Mouse (Mus musculus): ENCODE data around the gene Sergef. TPM values are rescaled to one million over a fixed set of nuclear protein-coding genes. Genes with fewer than 3 reads are reported as not detected.

Sergef gene
- total and polyA plus RNA-seq, 2 experiments from 2014 or later: 41.8 to 48.0 TPM

- DNase-seq (ENCODE audit: low spot score): peak; percentile 39
- no peak overlapping the region for H3K9ac ChIP-seq (replicated peaks; ENCODE audit: low read length)
- no peak for ATAC-seq
- no peak overlapping the region for H3K4me2 ChIP-seq (ENCODE audit: low read depth, low read length)
- no peak overlapping the region for H3K4me3 ChIP-seq (ENCODE audit: low read length)
- no peaks in the 10 kb centered on the region for H3K27me3 ChIP-seq (ENCODE audit: insufficient read depth, low read length)
- peaks cover 7% of the 10 kb centered on the region; the same call in 1 of the 2 replicates for H3K36me3 ChIP-seq (ENCODE audit: insufficient read depth, low read length)
- H3K9me3 ChIP-seq (ENCODE audit: low read length): no peaks in the 10 kb centered on the region
- WGBS: 73% methylated on average over 9 of the region's 9 CpGs
- no peak overlapping the region for H3K27ac ChIP-seq
- no peaks in the 10 kb centered on the region for H3K4me1 ChIP-seq (ENCODE audit: insufficient read depth, low read length)
- TF ChIP-seq CTCF (IDR thresholded peaks at IDR 0.05; ENCODE audit: low read depth): no peak
Observed at GRCm38 (mm10) chr7:46611970-46612369, 27.6 kb downstream of the Sergef start.

DNA sequence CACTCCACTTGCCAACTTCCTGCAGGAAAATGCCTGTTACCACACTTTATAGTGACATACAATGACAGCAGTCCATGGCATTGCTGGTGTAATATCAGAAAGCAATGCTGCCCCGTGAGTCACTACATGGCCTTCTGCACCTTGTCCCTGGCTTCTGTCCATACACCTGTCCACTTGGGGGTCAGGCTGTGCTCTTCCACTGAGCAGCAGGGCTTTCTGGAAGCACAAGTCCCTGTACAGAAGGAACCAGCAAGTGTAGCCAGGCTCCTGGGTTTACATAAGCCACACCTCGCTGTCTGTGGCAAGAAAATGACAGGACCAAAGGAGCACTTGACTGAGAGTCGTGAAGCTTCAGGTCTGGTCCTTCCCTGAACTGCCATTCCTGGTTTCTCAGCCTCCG lies 30.3 kb downstream of the Sergef start:
- ATAC-seq (no peak), DNase-seq (ENCODE audit: low spot score) (no peak)
- TF ChIP-seq CTCF (IDR thresholded peaks at IDR 0.05; ENCODE audit: low read depth): no peak
- WGBS: 84% methylated on average over 4 of the region's 4 CpGs
- H3K36me3 ChIP-seq (ENCODE audit: insufficient read depth, low read length): peaks cover 7% of the 10 kb centered on the region; the same call in 1 of the 2 replicates
- H3K27me3 ChIP-seq (ENCODE audit: insufficient read depth, low read length): no peaks in the 10 kb centered on the region
- no peaks in the 10 kb centered on the region for H3K9me3 ChIP-seq (ENCODE audit: low read length)
- H3K4me3 ChIP-seq (ENCODE audit: low read length): no peak overlapping the region
- H3K4me1 ChIP-seq (ENCODE audit: insufficient read depth, low read length): no peaks in the 10 kb centered on the region
- H3K9ac ChIP-seq (replicated peaks; ENCODE audit: low read length): no peak overlapping the region
- H3K4me2 ChIP-seq (ENCODE audit: low read depth, low read length): no peak overlapping the region
- no peak overlapping the region for H3K27ac ChIP-seq

- no peak overlapping the region for H3K9ac ChIP-seq (replicated peaks; ENCODE audit: low read length)
- ATAC-seq (peak; percentile 73), DNase-seq (ENCODE audit: low spot score) (peak; percentile 94)
- WGBS: 53% methylated on average over 11 of the region's 11 CpGs
- no peak overlapping the region for H3K4me3 ChIP-seq (ENCODE audit: low read length)
- H3K27me3 ChIP-seq (ENCODE audit: insufficient read depth, low read length): no peaks in the 10 kb centered on the region
- H3K36me3 ChIP-seq (ENCODE audit: insufficient read depth, low read length): peaks cover 5% of the 10 kb centered on the region; the same call in 1 of the 2 replicates
- TF ChIP-seq CTCF (IDR thresholded peaks at IDR 0.05; ENCODE audit: low read depth): peak; percentile 91
- H3K9me3 ChIP-seq (ENCODE audit: low read length): no peaks in the 10 kb centered on the region
- H3K4me2 ChIP-seq (ENCODE audit: low read depth, low read length): no peak overlapping the region
- H3K4me1 ChIP-seq (ENCODE audit: insufficient read depth, low read length): no peaks in the 10 kb centered on the region
- no peak overlapping the region for H3K27ac ChIP-seq
Observed at GRCm38 (mm10) chr7:46607428-46608055, 32.1 kb downstream of the Sergef start.

- DNase-seq (ENCODE audit: low spot score) (no peak), ATAC-seq (peak; percentile 48)
- Histone ChIP-seq H3K4me1 (ENCODE audit: insufficient read depth, low read length) (no peaks in the 10 kb centered on the region), H3K36me3 (ENCODE audit: insufficient read depth, low read length) (no peaks in the 10 kb centered on the region), H3K9ac (replicated peaks; ENCODE audit: low read length) (no peak overlapping the region), H3K4me2 (ENCODE audit: low read depth, low read length) (no peak overlapping the region), H3K27ac (no peak overlapping the region), H3K4me3 (ENCODE audit: low read length) (no peak overlapping the region), H3K27me3 (ENCODE audit: insufficient read depth, low read length) (no peaks in the 10 kb centered on the region), H3K9me3 (ENCODE audit: low read length) (no peaks in the 10 kb centered on the region)
- 51% methylated on average over 8 of the region's 8 CpGs for WGBS
- no peak for TF ChIP-seq CTCF (IDR thresholded peaks at IDR 0.05; ENCODE audit: low read depth)
Observed at GRCm38 (mm10) chr7:46607031-46607426, 32.6 kb downstream of the Sergef start.

DNA sequence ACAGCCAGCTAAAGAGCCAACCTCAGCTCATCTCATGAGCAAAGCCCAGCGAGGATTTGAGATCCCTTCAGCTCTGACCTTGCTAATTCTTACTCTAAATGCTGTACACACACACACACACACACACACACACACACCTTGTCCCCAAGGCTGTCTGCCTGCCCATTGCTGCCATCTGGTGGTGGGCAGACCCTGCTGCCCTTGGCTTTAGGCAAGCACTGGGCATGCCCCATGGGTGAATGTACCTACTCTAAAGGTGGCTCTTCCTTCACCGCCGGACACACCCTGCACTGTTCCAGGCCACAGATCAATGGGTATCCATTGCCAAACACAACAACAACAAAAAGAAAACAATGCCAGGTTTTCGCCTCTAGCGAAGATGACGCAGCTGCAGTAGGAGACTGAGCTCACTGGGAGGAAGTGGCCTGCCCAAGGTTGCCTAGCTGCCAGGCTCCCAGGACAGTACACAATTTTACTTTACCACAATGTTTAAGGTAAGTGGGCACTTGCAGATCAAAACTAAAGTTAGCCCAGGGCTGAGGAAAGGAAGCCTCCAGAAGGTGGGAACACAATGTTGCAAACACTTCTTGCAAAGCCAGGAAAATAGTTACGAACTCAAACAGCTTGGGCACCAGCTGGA lies 33.1 kb downstream of the Sergef start:
- WGBS: 71% methylated on average over 7 of the region's 7 CpGs
- no peaks in the 10 kb centered on the region for H3K36me3 ChIP-seq (ENCODE audit: insufficient read depth, low read length)
- H3K27ac ChIP-seq: no peak overlapping the region
- H3K9ac ChIP-seq (replicated peaks; ENCODE audit: low read length): no peak overlapping the region
- peak; percentile 99 for TF ChIP-seq CTCF (IDR thresholded peaks at IDR 0.05; ENCODE audit: low read depth)
- no peaks in the 10 kb centered on the region for H3K9me3 ChIP-seq (ENCODE audit: low read length)
- ATAC-seq (peak; percentile 45), DNase-seq (ENCODE audit: low spot score) (peak; percentile 91)
- no peaks in the 10 kb centered on the region for H3K4me1 ChIP-seq (ENCODE audit: insufficient read depth, low read length)
- H3K4me2 ChIP-seq (ENCODE audit: low read depth, low read length): no peak overlapping the region
- H3K27me3 ChIP-seq (ENCODE audit: insufficient read depth, low read length): no peaks in the 10 kb centered on the region
- H3K4me3 ChIP-seq (ENCODE audit: low read length): no peak overlapping the region

GRCm38 (mm10) chr7:46603051-46603450 lies 36.6 kb downstream of the Sergef start:
- H3K27me3 ChIP-seq (ENCODE audit: insufficient read depth, low read length): no peaks in the 10 kb centered on the region
- no peak for TF ChIP-seq CTCF (IDR thresholded peaks at IDR 0.05; ENCODE audit: low read depth)
- H3K27ac ChIP-seq: peak overlapping the region; percentile 32; the same call in 1 of the 2 replicates
- DNase-seq (ENCODE audit: low spot score): no peak
- no peak overlapping the region for H3K4me3 ChIP-seq (ENCODE audit: low read length)
- no peaks in the 10 kb centered on the region for H3K36me3 ChIP-seq (ENCODE audit: insufficient read depth, low read length)
- no peak overlapping the region for H3K9ac ChIP-seq (replicated peaks; ENCODE audit: low read length)
- H3K4me1 ChIP-seq (ENCODE audit: insufficient read depth, low read length): no peaks in the 10 kb centered on the region; the same call in 1 of the 2 replicates
- H3K9me3 ChIP-seq (ENCODE audit: low read length): no peaks in the 10 kb centered on the region
- no peak for ATAC-seq
- H3K4me2 ChIP-seq (ENCODE audit: low read depth, low read length): no peak overlapping the region
- 59% methylated on average over 7 of the region's 7 CpGs for WGBS

GRCm38 (mm10) chr7:46602079-46602478 lies 37.5 kb downstream of the Sergef start:
- no peaks in the 10 kb centered on the region for H3K27me3 ChIP-seq (ENCODE audit: insufficient read depth, low read length)
- ATAC-seq (peak; percentile 86), DNase-seq (ENCODE audit: low spot score) (peak; percentile 80)
- H3K27ac ChIP-seq: peak overlapping the region; percentile 36; the same call in 1 of the 2 replicates
- no peak overlapping the region for H3K4me2 ChIP-seq (ENCODE audit: low read depth, low read length)
- no peak overlapping the region for H3K4me3 ChIP-seq (ENCODE audit: low read length)
- H3K4me1 ChIP-seq (ENCODE audit: insufficient read depth, low read length): no peaks in the 10 kb centered on the region; the same call in 1 of the 2 replicates
- no peak; the same call in 1 of the 2 replicates for TF ChIP-seq CTCF (IDR thresholded peaks at IDR 0.05; ENCODE audit: low read depth)
- 20% methylated on average over 4 of the region's 4 CpGs for WGBS
- no peaks in the 10 kb centered on the region for H3K9me3 ChIP-seq (ENCODE audit: low read length)
- H3K9ac ChIP-seq (replicated peaks; ENCODE audit: low read length): no peak overlapping the region
- no peaks in the 10 kb centered on the region for H3K36me3 ChIP-seq (ENCODE audit: insufficient read depth, low read length)
